Mouse (Mus musculus) kidney, adult 2 months (tissue): ENCODE measurements around the gene Tbp.

ENCODE experiments used
- CTCF ChIP-seq: fragments of 200-500 bp; conservative IDR thresholded peaks from 2 replicates; pipeline ENCODE4 v1.5.1; 2011; ENCODE audit warnings: low read depth, mild to moderate bottlenecking, control low read depth, low read length, moderate library complexity, mixed read lengths; ENCODE audit not compliant: insufficient read depth, insufficient read length
- POLR2A ChIP-seq: fragments of 200-500 bp; IDR thresholded peaks from one replicate; pipeline ENCODE4 v1.6.1; 2011; ENCODE audit warnings: low read depth, low read length, control low read depth

- TF ChIP-seq CTCF (no peak), POLR2A (no peak)
Measured at GRCm38 (mm10) chr17:15461921-15462495, 37.7 kb upstream of the Tbp start.
